Mouse (Mus musculus) heart, adult 18-20 months (tissue): ENCODE measurements around the gene Ubald2. TPM values are rescaled to one million over a fixed set of nuclear protein-coding genes. Genes with fewer than 3 reads are reported as not detected.
"Not testable (repeated sequence)": the region's sequence is repeated elsewhere in the genome, so short reads cannot be mapped to it uniquely, and the experiment has no call there.

Source experiments
- DNase-seq, 2 experiments: peaks; one replicate each; pipeline ENCODE4 v3.0.0; 2021 to 2022; ENCODE audit warnings: mixed read lengths in 1 of 2
- long read RNA-seq, 2 experiments: library from polyadenylated mRNA; stranded (forward); transcript quantifications; one replicate each; pipeline ENCODE4 v2.0.0; 2021
- total RNA-seq, 2 experiments: library from RNA; stranded (reverse); gene quantifications; 2 replicates each; pipeline ENCODE4 v1.2.3; 2021

Ubald2 gene
- 10 to 100 TPM; 32.0 to 33.3 TPM for total RNA-seq
- long read RNA-seq, experiment 1, transcript Ubald2-201 (3 exons, 1,482 nt): major isoform, 9 of 13 reads
- long read RNA-seq, experiment 1, partial matches to known transcripts: 3 of 13 reads
- long read RNA-seq, experiment 1, other reads (novel, unspliced or antisense): 1 of 13 reads
- long read RNA-seq, experiment 2, transcript Ubald2-201 (3 exons, 1,482 nt): major isoform, 8 of 10 reads
- long read RNA-seq, experiment 2, partial matches to known transcripts: 0 of 10 reads
- long read RNA-seq, experiment 2, other reads (novel, unspliced or antisense): 2 of 10 reads

DNA sequence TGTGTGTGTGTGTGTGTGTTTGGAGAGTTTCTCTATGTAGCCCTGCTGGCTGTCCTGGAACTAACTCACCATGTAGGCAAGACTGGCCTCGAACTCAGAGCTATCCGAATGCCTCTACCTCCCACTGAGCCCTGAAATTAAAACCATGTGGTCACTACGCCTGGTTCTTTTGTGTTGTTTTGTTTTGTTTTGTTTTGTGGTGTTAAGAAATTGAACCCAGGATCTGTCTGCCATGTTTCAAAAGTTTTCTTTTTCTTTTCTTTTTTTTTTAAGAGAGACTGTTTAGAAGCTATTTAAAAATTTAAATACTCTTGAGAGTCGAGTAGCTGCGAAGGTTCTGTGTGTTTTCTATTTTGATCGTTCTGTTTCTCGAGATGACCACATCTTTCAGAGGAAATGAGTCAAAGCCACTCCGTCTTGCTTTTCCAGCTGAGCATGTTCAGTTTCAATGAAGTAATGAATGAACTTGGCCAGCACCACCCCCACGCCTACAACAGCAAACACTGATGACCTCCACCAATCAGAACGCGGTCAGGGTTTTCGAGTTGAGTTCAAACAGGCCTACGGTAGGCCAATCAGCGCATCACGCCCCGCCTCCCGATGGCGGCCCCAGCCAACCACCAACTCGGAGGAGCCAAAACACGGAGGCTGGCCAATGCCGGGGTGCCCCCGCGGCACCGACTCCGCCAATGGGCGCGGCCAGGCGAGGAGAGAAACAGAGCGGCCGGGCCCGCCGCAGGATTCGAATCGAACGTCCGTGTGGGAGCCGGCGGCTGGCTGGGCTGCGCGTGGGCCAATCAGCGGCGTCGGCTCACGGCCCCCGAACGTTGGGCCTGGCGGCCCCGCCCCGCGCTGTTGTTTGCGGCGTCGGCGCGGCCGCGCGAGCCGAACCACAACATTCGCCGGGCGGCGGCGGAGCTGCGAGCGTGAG is at the start of gene Ubald2:
TSS of gene Ubald2 (plus strand) at position 739 of the 931 bp plus-strand sequence.
- peak; percentile 98 to 100 for DNase-seq

DNA sequence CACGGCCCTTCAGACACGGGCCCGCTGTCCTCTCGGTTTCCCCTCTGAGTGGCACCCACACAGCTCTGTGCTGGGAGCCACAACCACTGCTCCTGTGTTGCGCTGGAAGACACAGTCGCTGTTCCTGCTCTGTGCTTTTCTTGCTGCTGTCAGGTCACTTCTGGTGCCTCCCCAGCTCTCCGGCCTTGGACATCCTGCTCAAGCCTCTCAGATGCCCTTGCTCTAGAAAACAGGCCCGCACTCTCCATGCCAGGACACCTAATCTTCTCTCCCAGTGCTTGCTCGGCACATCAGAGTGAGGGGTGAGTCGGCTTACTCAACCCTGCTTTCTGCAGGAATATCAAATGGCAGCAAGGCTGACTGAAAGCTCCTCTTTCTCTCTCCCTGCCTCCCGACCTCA is 49.7 kb upstream of the Ubald2 start:
- DNase-seq: no peak

DNA sequence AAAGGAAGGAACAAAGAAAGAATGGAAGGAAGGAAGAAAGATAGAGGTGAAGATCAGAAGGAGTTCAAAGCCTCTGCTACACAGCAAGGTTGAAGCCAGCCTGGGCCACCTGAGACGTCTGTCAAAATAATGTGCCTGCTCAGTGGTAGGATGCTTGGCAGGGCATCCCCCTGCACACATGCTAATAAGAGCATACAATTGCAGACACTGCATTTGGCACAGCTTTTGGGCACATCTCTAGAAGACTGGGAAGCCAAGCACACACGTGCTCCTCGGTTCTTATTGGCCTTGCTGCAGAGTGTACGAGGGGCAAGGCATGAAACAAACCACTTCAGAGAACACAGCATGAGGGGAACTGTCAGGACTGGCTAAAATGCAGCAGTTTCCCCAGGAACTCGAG is 47.9 kb upstream of the Ubald2 start:
- DNase-seq: no peak

DNA sequence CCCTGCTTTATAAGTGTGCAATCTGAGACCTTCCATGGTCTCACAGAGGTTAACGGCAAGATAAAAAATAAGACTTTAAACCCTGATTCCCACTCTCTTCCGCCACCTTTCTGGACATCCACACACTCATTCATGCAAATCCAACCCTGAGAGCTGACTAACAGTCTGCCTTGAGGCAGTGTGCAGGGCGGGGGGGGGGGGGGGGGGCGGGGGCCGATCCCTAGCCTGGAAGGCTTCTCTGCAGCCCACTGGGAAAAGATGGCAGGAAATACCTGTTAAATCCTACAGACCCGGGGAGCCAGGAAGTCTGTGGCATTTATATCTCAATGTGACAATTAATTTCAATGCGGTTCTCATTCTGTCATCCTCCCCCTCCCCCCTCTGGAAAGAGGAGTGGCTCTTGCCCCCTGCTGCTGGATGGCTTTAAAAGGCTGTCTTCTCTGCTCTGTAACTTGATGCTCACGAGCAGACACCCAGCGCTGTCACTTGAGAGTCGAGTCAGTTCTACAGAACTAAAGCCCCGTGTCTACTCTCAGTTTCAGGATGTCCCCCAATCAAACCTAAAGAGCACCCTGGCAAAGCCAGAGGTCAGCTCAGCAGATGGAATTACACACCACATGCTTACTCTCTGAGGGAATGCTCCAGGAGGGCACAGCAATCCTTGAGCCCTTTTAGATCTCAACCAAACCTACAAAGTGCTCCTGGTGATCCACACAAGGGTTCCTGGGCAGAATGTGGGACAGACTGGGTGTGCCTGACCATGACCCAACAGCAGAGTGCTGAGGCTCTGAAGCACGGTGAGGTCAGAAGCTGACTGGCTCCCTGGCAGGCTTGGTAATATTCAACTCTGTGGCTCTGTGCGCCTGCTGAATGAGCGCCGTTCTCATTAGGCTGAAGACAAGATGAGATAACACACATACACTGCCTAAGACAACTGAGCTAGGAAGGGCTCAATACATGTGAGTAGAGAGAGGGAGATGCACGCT is 46.5 kb upstream of the Ubald2 start:
- peak in 1 of 2 experiments; percentile 29 for DNase-seq

DNA sequence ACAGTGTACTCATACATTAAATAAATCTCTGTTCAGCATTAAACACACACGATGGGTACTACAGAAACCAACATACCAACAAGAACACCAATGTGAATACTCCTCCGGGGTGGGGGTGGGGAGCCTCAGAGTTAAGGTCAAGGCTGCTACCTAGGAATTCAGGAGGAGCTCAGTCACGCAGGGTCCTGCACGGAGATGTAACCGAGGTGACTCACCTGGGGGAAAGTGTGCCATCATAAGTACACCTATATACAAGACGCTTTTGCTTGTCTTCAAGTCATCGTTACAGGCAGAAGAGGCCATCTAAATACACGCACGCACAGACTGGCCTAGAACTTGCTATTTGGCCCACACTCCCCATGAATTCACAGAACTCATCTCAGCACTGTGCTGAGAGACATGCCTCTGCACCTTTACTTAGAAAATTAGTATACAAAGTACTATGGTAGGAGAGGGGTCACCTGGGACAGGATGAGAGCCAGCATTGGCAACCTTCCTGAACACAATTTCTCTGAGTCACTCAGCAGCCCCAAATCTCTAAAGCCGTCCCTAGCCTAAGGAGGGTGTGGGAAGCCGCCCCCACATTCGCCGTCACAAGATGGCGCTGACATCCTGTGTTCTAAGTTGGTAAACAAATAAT is 44.9 kb upstream of the Ubald2 start:
- DNase-seq: peak; percentile 63 to 64

DNA sequence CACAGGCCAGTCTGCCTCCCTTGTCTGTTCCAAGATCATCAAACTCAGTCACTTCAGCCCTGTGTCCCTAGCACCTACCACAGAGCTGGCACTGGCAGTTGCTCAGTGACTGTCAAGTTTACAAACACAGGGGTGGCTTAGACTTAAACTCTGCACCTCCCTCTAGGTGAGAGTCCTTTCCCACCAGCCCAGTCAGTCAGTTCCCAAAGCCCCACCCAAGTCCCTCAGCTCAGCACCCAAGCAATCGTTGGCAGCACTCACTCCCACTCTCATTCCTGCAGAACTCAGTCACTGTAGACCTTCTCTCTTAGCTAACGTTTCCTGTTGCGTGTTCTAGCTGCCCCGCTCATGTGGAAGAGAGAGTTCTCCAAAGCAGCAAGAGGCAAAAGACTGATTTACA is 39.1 kb upstream of the Ubald2 start:
- no peak for DNase-seq

DNA sequence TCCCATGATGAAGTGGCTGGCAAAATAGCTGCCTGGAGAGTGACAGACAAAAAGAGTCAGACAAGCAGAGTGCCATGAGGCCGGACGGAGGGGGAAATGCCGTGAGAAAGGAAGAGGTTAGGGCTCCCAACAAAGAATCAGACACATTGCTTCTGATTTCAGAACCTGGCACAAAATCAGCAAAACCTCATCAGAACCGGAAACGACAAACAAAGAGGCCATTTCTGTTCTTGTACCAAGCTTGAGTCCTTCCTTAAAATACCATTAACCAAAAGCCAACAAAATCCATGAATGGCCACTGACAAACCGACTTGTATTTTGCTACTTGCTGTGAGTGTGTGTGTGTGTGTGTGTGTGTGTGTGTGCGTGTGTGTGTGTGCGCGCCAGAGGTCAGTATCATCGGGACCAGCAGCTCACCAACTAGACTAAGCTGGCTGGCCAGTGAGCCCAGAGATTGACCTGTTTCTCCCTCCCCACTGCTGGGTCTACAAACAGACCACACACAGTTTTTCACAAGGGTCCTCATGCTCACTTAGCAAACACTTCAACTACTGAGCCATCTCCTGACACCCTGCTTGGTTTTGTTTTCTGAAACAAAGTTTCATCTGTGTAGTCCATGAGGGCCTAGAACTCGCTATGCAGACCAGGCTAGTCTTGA is 37.5 kb upstream of the Ubald2 start:
- DNase-seq: no peak

DNA sequence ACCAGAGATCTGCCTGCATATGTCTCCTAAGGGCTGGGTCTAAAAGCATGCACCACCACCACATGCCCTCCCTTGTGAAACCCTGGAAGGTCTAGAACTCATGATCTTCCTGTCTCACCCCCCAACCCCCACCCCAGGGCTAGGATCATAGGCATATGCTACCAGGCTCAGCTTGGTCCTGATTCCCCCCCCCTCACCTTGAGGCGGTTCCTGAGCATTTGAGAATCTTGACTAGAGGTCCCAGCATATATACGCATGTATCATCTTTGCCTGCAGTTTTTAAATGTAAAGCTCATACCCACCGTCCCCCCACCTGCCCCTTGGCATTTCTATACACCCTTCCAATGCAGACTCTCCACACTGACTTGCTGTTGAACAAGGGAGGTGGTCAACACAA is 37.0 kb upstream of the Ubald2 start:
- no peak for DNase-seq

DNA sequence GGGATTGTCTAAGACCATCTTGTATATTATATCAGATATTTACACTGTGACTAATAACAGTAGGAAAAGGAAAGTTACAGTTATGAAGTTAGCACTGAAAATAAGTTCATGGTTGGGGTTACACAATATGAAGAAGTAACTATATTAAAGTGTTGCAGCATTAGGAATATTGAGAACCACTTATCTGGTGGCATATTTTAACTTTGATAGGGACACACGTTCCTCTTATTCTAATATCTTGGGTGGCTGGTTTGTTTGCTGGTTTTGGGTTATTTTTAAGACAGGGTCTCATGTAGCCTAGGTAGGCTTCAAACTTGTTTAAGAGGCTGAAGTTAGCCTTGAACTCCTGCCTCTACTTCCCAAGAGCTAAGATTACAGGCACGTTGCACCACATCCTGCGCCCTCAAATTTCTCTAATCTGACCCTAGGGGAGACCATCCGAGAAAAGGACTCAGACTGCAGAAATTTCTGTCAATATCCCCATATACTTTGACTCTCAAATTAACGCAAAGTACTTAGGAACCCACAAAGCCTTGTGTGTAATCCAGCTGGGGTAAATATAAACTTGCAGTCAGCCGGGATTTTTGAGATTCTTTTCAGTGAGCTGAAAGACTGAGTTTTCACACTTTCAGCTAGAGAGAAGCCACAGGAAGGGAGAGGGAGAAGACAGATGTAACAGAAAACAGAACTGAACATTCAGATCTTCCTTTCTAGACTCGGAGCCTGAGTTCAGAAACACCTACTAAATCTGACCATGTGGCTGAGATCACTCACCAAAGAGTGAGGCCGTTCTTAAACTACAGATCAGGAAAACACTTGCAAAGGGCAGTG is 36.2 kb upstream of the Ubald2 start:
- no peak for DNase-seq

DNA sequence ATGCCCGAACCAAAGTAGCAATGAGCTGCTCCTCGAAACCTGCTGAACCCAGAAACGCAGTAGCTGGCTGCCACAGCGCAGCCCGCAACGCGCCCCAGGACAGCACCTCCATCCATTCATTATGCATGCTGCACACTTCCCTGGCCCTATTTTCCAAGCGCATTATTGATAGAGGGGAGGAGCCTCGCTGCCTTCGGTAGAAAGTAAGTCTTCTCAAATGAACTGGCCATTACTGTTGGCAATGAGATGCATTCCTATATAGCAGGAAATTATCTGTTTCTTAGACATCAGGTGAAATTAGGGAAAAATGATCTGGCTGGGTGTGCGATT is 35.6 kb upstream of the Ubald2 start:
- no peak for DNase-seq

DNA sequence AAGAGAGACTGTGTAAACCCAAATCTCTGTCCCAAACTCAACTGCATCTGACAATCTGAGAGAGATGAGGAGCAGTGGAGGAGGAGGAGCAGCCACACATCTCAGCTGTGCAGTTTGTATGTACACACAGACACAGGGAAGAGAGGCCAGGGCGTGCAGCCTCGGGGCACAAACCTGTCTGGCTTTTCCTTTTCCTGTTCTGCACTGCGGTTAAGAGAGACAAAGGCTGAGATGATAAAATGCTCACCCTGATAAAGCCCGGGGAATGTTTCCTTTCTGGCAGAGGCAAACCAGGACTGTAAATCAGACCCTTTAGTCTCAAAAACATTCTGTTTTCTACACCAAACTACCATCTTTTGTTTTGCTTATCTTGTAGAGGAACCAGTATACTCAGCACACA is 33.3 kb upstream of the Ubald2 start:
- DNase-seq: no peak

DNA sequence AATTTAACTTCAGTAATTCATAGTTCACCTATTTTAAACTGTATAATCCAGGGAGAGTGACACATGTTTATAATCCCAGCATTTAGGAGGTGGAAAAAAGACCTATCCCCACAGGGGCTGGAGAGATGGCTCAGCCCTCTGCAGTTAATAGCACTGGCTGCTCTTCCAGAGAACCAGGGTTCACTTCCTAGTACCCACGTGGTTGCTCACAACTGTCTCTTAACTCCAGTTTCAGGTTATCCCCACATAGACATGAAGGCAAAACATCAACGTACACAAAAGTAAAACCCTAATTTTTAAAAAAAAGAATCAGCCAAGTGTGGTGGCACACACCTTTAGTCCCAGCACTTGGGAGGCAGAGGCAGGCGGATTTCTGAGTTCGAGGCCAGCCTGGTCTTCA is 28.3 kb upstream of the Ubald2 start:
- no peak for DNase-seq

DNA sequence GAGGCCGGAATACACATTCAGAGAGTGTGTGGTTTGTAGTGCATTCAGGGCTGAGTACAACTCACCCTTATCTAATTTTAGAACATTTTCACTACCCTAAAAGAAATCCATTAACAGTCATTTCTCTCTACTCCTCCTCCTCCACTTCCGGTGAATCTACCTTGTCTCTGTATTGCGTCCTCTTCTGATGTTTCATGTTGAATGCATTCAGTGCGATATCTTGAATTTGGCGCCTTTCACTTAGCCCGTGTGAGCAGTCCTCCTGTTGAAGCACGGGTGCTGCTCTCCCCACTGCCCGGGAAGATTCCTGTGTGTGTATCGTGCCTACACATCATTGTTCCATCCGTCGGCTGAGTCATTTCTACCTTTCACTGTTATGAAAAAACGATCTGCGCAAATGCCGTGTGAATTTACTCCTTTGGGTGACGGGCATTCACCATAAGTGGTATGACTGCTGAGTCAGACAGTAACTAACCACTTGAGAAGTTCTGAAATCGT is 27.6 kb upstream of the Ubald2 start:
- no peak for DNase-seq

DNA sequence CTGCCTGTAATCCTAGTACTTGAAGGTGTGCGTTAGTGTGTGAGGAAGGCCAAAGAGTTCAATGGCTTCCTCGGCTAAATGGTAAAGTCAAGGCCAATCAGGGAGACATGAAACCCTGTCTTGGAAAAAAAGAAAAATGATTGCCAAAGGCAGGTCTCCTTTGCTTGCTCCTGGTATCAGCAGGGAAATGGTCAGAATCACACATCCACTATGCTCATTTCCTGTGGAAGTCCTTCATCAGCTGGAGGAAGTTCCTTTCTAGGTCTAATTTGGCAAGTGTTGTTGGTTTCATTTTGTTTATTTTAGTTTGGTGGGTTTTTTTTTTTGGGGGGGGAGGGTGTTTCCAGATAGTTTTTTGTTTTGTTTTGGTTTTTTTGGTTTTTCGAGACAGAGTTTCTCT is 24.9 kb upstream of the Ubald2 start:
- DNase-seq: no peak

DNA sequence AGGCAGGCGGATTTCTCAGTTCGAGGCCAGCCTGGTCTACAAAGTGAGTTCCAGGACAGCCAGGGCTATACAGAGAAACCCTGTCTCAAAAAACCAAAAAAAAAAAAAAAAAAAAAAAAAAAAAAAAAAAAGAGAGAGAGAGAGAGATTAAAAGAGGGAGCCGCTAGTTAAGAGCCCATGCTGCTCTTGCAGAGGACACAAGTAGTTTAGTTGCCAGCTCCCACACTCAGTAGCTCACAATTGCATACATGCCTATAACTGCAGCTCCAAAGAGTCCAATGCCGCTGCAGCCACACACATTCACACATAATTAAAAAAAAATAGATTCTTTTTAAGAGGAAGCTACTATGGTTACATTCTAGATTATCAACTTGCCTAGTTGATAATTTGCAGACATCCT is 23.5 kb upstream of the Ubald2 start:
- not testable (repeated sequence) for DNase-seq

DNA sequence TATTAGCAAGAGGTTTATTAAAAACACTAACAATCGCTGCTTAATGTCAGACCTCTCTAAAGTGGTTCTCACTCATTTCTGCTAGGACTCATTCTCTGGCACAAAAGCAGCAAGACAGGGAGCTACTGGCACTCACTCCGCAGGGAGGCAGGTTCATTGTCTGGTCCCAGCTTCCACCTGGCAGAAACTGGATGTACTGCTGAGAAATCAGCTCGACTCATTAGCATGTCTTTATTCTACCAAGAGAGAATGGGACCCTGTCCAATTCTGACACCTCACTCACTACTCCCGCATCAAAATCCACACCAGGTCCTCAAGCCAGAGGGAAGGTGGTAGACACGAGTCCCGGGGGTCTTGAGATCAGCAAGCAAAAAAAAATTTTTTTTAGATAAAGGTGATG is 22.3 kb upstream of the Ubald2 start:
- DNase-seq: no peak

DNA sequence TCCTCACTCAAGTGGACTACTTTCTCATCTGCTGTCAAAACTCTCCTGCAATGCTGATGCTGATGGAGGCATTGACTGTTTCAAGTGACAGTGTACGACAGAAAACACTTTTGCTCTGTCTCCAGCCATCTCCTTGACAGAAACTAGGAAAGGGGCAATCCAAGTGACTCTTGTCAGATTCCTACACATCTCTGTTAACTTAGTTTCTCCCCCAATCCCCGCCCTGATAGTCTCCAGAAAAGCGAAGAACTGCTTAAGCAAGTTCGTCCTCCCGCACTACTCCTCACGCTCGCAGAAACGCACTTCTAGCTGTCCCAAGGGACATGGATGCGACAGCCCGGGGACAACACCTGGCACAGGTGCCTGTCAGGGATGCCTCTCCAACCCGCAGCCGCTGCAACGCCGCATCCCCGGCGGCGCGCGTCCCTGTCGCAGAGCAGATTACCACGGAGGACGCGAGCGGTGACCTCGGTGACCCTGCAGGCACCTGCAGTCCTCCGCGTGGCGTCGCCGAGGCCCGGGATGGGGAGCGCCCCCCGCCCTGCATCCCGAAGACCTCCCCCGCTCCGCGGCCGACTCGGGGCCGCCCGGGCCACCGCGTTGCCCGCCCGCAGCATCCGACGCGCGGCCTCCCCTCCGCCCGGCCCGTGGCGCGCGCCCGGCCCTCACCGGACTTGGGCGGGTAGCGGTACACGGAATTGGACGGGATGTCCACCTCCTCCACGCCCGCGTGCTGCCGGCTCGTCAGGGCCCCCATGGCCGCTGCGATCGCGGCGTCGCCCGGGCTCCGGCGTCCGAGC is 21.7 kb upstream of the Ubald2 start:
- DNase-seq: peak in 1 of 2 experiments; percentile 33

DNA sequence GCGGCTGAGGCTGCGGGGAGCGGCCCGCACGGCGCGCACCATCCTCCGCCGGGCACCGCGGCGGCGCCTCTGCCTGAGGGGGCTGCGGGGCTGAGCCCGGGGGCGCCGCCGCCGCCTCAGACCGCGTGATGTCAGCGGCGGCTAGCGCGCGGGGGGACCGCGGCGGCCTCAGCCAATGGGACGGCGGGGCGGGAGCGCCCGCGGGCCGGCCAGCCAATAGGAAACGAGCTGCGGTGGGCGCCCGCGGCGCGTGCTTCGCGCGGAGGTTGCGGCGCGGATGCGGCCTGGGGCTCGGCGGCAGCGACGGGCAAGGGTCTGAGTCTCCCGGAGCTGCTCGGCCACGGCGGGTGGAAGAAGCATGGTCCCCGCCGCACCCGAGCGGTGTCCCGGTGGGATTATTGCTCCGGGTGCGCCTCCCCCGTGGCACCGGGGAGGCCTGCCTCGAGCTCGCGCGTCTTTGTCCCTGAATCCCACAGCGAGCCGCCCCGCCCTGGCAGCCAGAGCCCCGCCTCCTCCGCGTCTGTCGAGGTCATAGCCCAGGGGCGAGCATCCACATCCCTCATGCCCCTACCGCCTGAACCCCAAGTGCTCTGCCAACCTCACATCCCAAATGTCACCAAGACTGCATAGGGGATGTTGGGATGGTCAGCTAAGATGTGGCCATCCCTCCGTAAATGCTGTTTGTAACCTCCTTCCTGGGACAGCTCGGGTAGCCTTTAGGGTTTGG is 20.8 kb upstream of the Ubald2 start, which contains the start of gene Rnf157:
TSS of gene Rnf157 (minus strand) at position 129 of the 727 bp plus-strand sequence.
- DNase-seq: peak; percentile 85 to 90

DNA sequence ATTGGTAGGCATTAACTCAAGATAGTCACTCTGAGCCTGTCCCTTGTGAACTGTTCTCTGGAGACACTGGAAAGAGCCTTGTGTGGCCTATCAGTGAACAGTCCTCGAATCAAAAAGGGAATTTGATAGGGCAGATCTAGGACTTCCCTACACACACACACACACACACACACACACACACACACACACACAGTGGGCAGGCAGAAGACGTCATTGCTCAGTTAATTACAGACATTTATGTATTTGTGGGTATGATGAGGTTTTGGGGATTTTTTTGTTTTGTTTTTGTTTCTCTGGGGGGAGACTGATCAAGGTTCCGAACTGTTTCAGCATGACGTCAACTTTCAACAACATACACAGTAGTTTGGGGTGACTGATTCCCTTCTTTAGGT is 20.3 kb upstream of the Ubald2 start:
- no peak for DNase-seq
